Mouse (Mus musculus) lung, postnatal 0 days (tissue): Measurements from ENCODE around the gene Adgrl3. TPM values are rescaled to one million over a fixed set of nuclear protein-coding genes. Genes with fewer than 3 reads are reported as not detected.

Experiments
- ATAC-seq: fragments of 200-750 bp; cut with Nextera tagmentation; 2 replicates; pipeline ENCODE4 v1.8.0; 2017; ENCODE audit warnings: moderate library complexity
- DNase-seq: peaks from one replicate; pipeline ENCODE4 v3.0.0-alpha.2; 2016; ENCODE audit warnings: low spot score
- H3K27ac ChIP-seq: fragments of 300-500 bp; sonication (generic); 2 replicates; pipeline ENCODE4 v1.5.1; 2014; ENCODE audit warnings: antibody characterized with exemption, mild to moderate bottlenecking, low read length, mixed read lengths
- H3K27me3 ChIP-seq: fragments of 300-500 bp; sonication (generic); replicated peaks from 2 replicates; pipeline ENCODE4 v1.6.1; 2014; ENCODE audit warnings: low read length, mixed read lengths; ENCODE audit not compliant: insufficient read depth
- H3K36me3 ChIP-seq: fragments of 300-500 bp; sonication (generic); 2 replicates; pipeline ENCODE4 v1.6.1; 2014; ENCODE audit warnings: low read length, mixed read lengths; ENCODE audit not compliant: insufficient read depth
- H3K4me1 ChIP-seq: fragments of 300-500 bp; sonication (generic); 2 replicates; pipeline ENCODE4 v1.6.1; 2014; ENCODE audit warnings: antibody characterized with exemption, low read depth, low read length, mixed read lengths; ENCODE audit not compliant: insufficient read depth
- H3K4me2 ChIP-seq: fragments of 300-500 bp; sonication (generic); replicated peaks from 2 replicates; pipeline ENCODE4 v1.6.1; 2014; ENCODE audit warnings: low read depth, mild to moderate bottlenecking, low read length, moderate library complexity, mixed read lengths
- H3K4me3 ChIP-seq: fragments of 300-500 bp; sonication (generic); 2 replicates; pipeline ENCODE4 v1.5.1; 2014; ENCODE audit warnings: low read depth, low read length
- H3K9ac ChIP-seq: fragments of 300-500 bp; sonication (generic); replicated peaks from 2 replicates; pipeline ENCODE4 v1.6.1; 2014; ENCODE audit warnings: low read depth, mild to moderate bottlenecking
- H3K9me3 ChIP-seq: fragments of 300-500 bp; sonication (generic); 2 replicates; pipeline ENCODE4 v1.6.1; 2016; ENCODE audit warnings: low read length, mixed read lengths
- CTCF ChIP-seq: IDR thresholded peaks from 2 replicates; pipeline ENCODE4 v1.5.1; 2016; ENCODE audit warnings: antibody characterized with exemption, mild to moderate bottlenecking
- EP300 ChIP-seq: IDR thresholded peaks from 2 replicates; pipeline ENCODE4 v1.6.1; 2016; ENCODE audit warnings: antibody characterized with exemption, mild to moderate bottlenecking, control low read depth
- WGBS: fragments of 180-500 bp; shearing (Covaris S2); extraction: QIAGEN DNeasy Blood & Tissue Kit; methylation state at CpG from one replicate; pipeline ENCODE4 v1.1.7; 2014; 5-methylcytosine and 5-hydroxymethylcytosine counted together
- polyA plus RNA-seq: library from polyadenylated mRNA; unstranded; fragments of >200 nt; fragmentation: Nextera tagmentation; extraction: Ambion mirVana; gene quantifications from 2 replicates; pipeline ENCODE4 v1.2.1, GENCODE M21; 2015

The Adgrl3 gene
- polyA plus RNA-seq, 1 experiment from 2014 or later: 13.5 TPM

- no peaks in the 10 kb centered on the region for H3K4me1 ChIP-seq
- H3K36me3 ChIP-seq: no peaks in the 10 kb centered on the region
- no peak for DNase-seq
- ATAC-seq: no peak
- no peak overlapping the region for H3K9ac ChIP-seq
- no peak overlapping the region for H3K4me3 ChIP-seq
- H3K27me3 ChIP-seq: no peaks in the 10 kb centered on the region
- H3K27ac ChIP-seq: no peak overlapping the region
- TF ChIP-seq CTCF: no peak
- TF ChIP-seq EP300: no peak
- WGBS: 52% methylated on average over 10 of the region's 10 CpGs
- H3K9me3 ChIP-seq: no peaks in the 10 kb centered on the region
- H3K4me2 ChIP-seq: no peak overlapping the region
Measured at GRCm38 (mm10) chr5:81370126-81370850, 350.4 kb downstream of the Adgrl3 start.

- no peaks in the 10 kb centered on the region for H3K36me3 ChIP-seq
- H3K4me3 ChIP-seq: no peak overlapping the region
- TF ChIP-seq EP300 (no peak), CTCF (no peak)
- no peaks in the 10 kb centered on the region for H3K4me1 ChIP-seq
- no peak for DNase-seq
- H3K27me3 ChIP-seq: no peaks in the 10 kb centered on the region
- ATAC-seq: no peak
- no peak overlapping the region for H3K4me2 ChIP-seq
- H3K9ac ChIP-seq: no peak overlapping the region
- no peak overlapping the region for H3K27ac ChIP-seq
- no peaks in the 10 kb centered on the region for H3K9me3 ChIP-seq
- WGBS: 87% methylated on average over 7 of the region's 7 CpGs
Measured at GRCm38 (mm10) chr5:81375992-81376391, 356.1 kb downstream of the Adgrl3 start.

DNA sequence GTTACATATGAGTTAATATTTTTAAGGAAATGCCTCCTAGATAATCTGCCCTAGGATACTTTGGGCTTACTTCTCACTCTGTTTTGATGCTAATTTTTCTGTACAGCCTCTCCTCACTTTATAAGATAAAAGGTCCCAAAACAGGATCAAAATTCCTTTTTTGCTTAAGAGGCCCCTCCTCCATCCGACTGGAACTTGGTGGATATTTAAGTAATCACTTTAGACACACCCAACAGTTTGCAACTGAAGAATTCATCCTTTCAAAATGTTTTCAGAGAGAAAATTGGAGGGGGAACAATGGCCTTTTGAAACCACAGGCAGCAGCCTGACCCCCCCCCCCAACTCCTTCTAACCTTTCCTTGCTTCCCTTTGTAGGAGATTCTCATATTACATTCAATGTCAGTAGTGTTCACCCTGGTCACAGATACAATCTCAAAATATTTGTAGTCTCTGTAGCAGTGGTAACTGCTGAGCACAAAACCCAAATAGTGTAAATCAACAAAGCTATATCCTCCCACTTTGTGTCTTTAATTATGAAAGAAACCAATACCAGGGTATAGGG, 385.7 kb downstream of the Adgrl3 start:
- H3K4me1 ChIP-seq: no peaks in the 10 kb centered on the region
- DNase-seq: no peak
- no peak overlapping the region for H3K27ac ChIP-seq
- TF ChIP-seq EP300: no peak
- TF ChIP-seq CTCF: no peak
- H3K9ac ChIP-seq: no peak overlapping the region
- no peak overlapping the region for H3K4me3 ChIP-seq
- H3K36me3 ChIP-seq: no peaks in the 10 kb centered on the region
- 61% methylated on average over 1 of the region's 1 CpGs for WGBS
- no peak overlapping the region for H3K4me2 ChIP-seq
- H3K27me3 ChIP-seq: no peaks in the 10 kb centered on the region
- ATAC-seq: no peak
- no peaks in the 10 kb centered on the region for H3K9me3 ChIP-seq

DNA sequence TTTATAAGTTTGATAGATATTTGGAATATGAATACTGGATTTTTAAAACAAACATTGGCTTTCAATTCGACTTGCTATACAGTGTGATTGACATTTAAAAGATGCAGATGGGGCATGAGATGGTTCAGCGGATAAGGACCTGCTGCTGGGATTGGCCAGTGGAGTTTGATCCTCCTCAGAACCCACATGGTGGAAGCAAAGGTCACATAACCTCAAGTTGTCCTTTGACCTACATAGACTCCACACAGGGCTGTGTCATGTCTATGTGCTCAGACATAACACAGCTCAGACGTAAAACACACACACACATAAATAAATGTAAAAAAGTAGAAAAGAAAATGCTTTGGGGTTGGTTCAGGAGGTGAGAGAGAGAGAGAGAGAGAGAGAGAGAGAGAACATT, 397.4 kb downstream of the Adgrl3 start:
- H3K4me1 ChIP-seq: no peaks in the 10 kb centered on the region
- no peak overlapping the region for H3K27ac ChIP-seq
- H3K9ac ChIP-seq: no peak overlapping the region
- no peak overlapping the region for H3K4me3 ChIP-seq
- no peak overlapping the region for H3K4me2 ChIP-seq
- DNase-seq (no peak), ATAC-seq (no peak)
- H3K9me3 ChIP-seq: no peaks in the 10 kb centered on the region
- 63% methylated on average over 3 of the region's 3 CpGs for WGBS
- H3K27me3 ChIP-seq: no peaks in the 10 kb centered on the region
- no peaks in the 10 kb centered on the region for H3K36me3 ChIP-seq
- TF ChIP-seq EP300: no peak
- no peak for TF ChIP-seq CTCF

DNA sequence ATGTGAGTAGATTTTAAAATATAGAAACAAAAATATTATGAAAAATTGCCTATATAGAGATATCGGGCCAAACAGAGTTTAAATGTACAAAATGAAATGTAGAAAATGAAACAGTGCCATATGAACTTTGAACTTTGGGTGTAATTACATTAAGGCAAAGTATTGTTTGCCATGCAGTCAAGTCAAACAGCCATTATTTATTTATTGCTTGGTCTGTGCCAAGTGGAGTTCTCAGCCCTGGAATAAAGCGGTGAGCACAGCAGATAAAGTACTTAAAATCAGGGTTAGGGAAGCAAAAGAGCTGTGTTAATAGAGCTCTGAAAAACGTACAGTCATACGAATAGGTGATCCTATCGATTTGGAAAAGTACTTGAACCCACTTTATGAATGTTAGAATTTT, 407.5 kb downstream of the Adgrl3 start:
- 36% methylated on average over 5 of the region's 5 CpGs for WGBS
- ATAC-seq (no peak), DNase-seq (no peak)
- no peaks in the 10 kb centered on the region for H3K9me3 ChIP-seq
- H3K4me2 ChIP-seq: no peak overlapping the region
- H3K27me3 ChIP-seq: no peaks in the 10 kb centered on the region
- no peak overlapping the region for H3K9ac ChIP-seq
- no peak overlapping the region for H3K4me3 ChIP-seq
- no peaks in the 10 kb centered on the region for H3K36me3 ChIP-seq
- no peak overlapping the region for H3K27ac ChIP-seq
- H3K4me1 ChIP-seq: no peaks in the 10 kb centered on the region
- no peak for TF ChIP-seq CTCF
- TF ChIP-seq EP300: no peak

DNA sequence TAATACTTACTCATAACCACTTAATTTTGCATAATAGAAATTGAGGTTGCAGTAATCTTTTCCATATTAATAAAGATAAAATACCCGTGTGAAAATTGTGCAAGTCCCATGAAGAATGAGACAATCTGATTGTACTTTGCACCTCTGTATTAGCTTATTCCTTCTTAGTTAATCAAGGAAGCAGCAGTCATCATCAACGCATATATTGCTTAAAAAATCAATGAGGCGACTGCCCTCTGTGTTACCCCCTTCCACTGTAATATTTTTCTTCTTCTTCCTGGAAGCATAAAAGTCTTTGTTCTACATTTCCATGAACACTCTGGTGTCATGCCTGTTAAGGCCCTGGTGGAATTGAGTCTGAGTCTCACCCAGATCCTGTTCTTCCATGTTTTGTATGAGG, 416.4 kb downstream of the Adgrl3 start:
- H3K4me1 ChIP-seq: no peaks in the 10 kb centered on the region
- H3K27me3 ChIP-seq: no peaks in the 10 kb centered on the region
- TF ChIP-seq EP300 (no peak), CTCF (no peak)
- no peaks in the 10 kb centered on the region for H3K36me3 ChIP-seq
- ATAC-seq: no peak
- 87% methylated on average over 3 of the region's 3 CpGs for WGBS
- no peak overlapping the region for H3K4me2 ChIP-seq
- no peak overlapping the region for H3K9ac ChIP-seq
- no peaks in the 10 kb centered on the region for H3K9me3 ChIP-seq
- no peak overlapping the region for H3K4me3 ChIP-seq
- no peak for DNase-seq
- no peak overlapping the region for H3K27ac ChIP-seq

DNA sequence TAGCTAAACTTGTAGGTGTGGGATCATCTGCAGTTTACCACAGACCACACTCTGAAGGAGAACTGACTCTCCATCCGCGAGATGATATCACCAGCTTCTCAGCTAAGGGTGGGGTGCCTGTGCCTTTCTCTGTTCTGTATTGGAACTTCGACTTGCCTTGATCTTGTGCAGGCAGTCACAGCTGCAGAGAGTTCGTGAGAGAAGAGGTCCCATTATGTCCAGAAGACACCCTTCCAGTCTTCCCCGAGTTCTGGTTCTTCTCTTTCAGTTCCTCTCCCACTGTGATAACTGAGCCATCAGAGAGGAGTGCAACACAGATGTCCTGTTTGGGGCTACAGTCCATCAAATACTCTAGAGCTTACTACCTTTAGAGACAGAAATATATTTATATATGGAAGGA, 422.2 kb downstream of the Adgrl3 start:
- Histone ChIP-seq H3K9me3 (no peaks in the 10 kb centered on the region), H3K4me3 (no peak overlapping the region), H3K4me2 (no peak overlapping the region), H3K36me3 (no peaks in the 10 kb centered on the region), H3K4me1 (no peaks in the 10 kb centered on the region), H3K27ac (no peak overlapping the region), H3K27me3 (no peaks in the 10 kb centered on the region), H3K9ac (no peak overlapping the region)
- ATAC-seq (no peak), DNase-seq (no peak)
- WGBS: 81% methylated on average over 5 of the region's 5 CpGs
- TF ChIP-seq CTCF (no peak), EP300 (no peak)
